In the genomic region with DNA sequence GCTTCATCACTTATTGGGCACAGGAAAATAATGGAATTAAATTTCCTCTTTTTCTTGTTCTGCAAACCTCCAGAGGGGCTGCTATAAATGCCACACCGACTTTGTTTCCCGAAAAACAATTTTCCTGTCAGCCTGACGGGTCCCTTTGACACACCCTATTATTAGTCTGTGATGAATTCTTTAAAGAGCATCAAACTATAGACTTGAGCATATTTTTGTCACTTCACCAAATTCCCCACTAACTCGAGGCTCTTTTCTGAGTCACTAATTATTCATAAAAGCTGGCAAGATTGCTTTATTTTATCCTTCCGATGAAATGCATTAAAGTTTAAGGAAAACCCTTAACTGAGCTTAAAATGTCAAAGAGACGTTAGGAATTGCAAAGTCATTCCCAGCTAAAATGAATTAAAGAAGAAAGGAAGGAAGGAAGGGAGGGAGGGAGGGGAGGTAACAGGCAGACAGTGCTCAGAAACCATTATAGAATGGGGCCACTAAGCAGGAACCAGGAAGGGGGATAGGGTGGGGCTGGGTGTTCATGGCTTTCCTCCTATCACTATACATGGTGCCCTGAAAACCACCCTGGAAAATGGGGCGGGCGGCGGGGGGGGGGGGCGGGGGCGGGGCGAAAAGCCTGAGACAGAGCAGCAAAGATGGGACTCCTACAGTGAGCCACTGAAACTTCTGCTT, we compare ENCODE assay signal across 17 mouse cellular contexts. TPM values are rescaled to one million over a fixed set of nuclear protein-coding genes. Genes with fewer than 3 reads are reported as not detected.
"Had no signal": no experiment of that assay in that cellular context is flagged by ENCODE, and none has a peak within 500 bp of the region (broad histone marks: within the 10 kb centered on the region; RNA-seq: fewer than 3 reads in every experiment).

No protein-coding gene starts in this region.

- H3K27me3 ChIP-seq: limb, embryonic 12.5 days; midbrain, embryonic 13.5 days; stomach, embryonic 15.5 days had no signal

- H3K4me3 ChIP-seq: limb, embryonic 12.5 days; midbrain, embryonic 13.5 days; stomach, embryonic 15.5 days had no signal

- H3K9me3 ChIP-seq: limb, embryonic 12.5 days; midbrain, embryonic 13.5 days; stomach, embryonic 15.5 days had no signal

- H3K36me3 ChIP-seq: limb, embryonic 12.5 days; midbrain, embryonic 13.5 days; stomach, embryonic 15.5 days had no signal

- H3K9ac ChIP-seq: limb, embryonic 12.5 days; midbrain, embryonic 13.5 days; stomach, embryonic 15.5 days had no signal

- H3K4me2 ChIP-seq: limb, embryonic 12.5 days; midbrain, embryonic 13.5 days; stomach, embryonic 15.5 days had no signal

- H3K27ac ChIP-seq: limb, embryonic 12.5 days; midbrain, embryonic 13.5 days; stomach, embryonic 15.5 days had no signal

- ATAC-seq: lung, postnatal 0 days; midbrain, embryonic 13.5 days had no signal

- H3K4me1 ChIP-seq: midbrain, embryonic 13.5 days; stomach, embryonic 15.5 days had no signal

- DNase-seq: kidney, adult 8-10 months; kidney, postnatal 36 days; layer of hippocampus, adult 9-11 months; lung, adult 2 months; lung, postnatal 36 days; right cerebral cortex, postnatal 14 days; thymus, postnatal 4 days had no signal

RNA-seq across cellular contexts. Expression of a gene that starts 37.3 kb away (rescaled TPM):
- total RNA-seq: layer of hippocampus, adult 18-20 months; left cerebral cortex, postnatal 36 days; liver, adult 2 months; megakaryocyte progenitor cell, adult 5-6 weeks; midbrain, postnatal 0 days had no signal
- polyA plus RNA-seq: limb, embryonic 12.5 days; liver, adult 2 months; lung, adult 2 months; lung, postnatal 0 days; spleen, adult 2 months; stomach, embryonic 15.5 days had no signal
